Mouse (Mus musculus): ENCODE measurements at regions not wholly inside any gene's neighbourhood (a gene's known extent, or its start where the extent isn't known, plus 50 kb on each side); places are given as distances from the start of the nearest gene placed in this dataset.
"Not testable (repeated sequence)": the region's sequence is repeated elsewhere in the genome, so short reads cannot be mapped to it uniquely, and the experiment has no call there.

- DNase-seq: no peak
Observed at GRCm38 (mm10) chr13:57043316-57043974, 147.7 kb upstream of the Trpc7 start.

- no peak for DNase-seq
Observed at GRCm38 (mm10) chr13:57042514-57042913, 146.7 kb upstream of the Trpc7 start.

GRCm38 (mm10) chr13:57032871-57033270 is 137.1 kb upstream of the Trpc7 start:
- DNase-seq: no peak

GRCm38 (mm10) chr13:57017553-57018341 is 122.0 kb upstream of the Trpc7 start:
- DNase-seq: no peak

- no peak for DNase-seq
Observed at GRCm38 (mm10) chr13:57016465-57017272, 120.9 kb upstream of the Trpc7 start.

GRCm38 (mm10) chr13:57007236-57007635 is 111.4 kb upstream of the Trpc7 start:
- DNase-seq: not testable (repeated sequence)

GRCm38 (mm10) chr13:57003565-57004132 is 107.9 kb upstream of the Trpc7 start:
- DNase-seq: no peak

- no peak for DNase-seq
Observed at GRCm38 (mm10) chr13:56992022-56992421, 96.2 kb upstream of the Trpc7 start.

- no peak for DNase-seq
Observed at GRCm38 (mm10) chr13:56974063-56974462, 78.3 kb upstream of the Trpc7 start.

GRCm38 (mm10) chr13:56955358-56955757 is 59.6 kb upstream of the Trpc7 start:
- DNase-seq: no peak

GRCm38 (mm10) chr13:56948086-56948485 is 52.3 kb upstream of the Trpc7 start:
- DNase-seq: no peak

GRCm38 (mm10) chr13:56947266-56947665 is 51.5 kb upstream of the Trpc7 start:
- no peak for DNase-seq

Measured in cerebellum, adult 11-12 months (tissue).